Mouse (Mus musculus) thymus, postnatal 0 days (tissue): ENCODE data around the gene Ablim1. TPM values are rescaled to one million over a fixed set of nuclear protein-coding genes. Genes with fewer than 3 reads are reported as not detected.
"Not testable (repeated sequence)": the region's sequence is repeated elsewhere in the genome, so short reads cannot be mapped to it uniquely, and the experiment has no call there.

ENCODE experiments used
- DNase-seq: peaks from one replicate; pipeline ENCODE4 v3.0.0-alpha.2; 2015; ENCODE audit warnings: low spot score
- polyA plus RNA-seq: library from polyadenylated mRNA; unstranded; fragments of >200 nt; fragmentation: Nextera tagmentation; extraction: Ambion mirVana; gene quantifications from 2 replicates; pipeline ENCODE4 v1.2.1, GENCODE M21; 2015

The Ablim1 gene
- polyA plus RNA-seq, 1 experiment from 2014 or later, result 148 TPM

- no peak for DNase-seq
These were observed 153.6 kb downstream of the Ablim1 start for GRCm38 (mm10) chr19:57161010-57161660.

GRCm38 (mm10) chr19:57157731-57158343 is 156.9 kb downstream of the Ablim1 start:
- DNase-seq, result no peak

GRCm38 (mm10) chr19:57155121-57155884 is 159.4 kb downstream of the Ablim1 start:
- DNase-seq, result no peak

GRCm38 (mm10) chr19:57152357-57152756 is 162.4 kb downstream of the Ablim1 start:
- no peak for DNase-seq

GRCm38 (mm10) chr19:57151504-57151903 is 163.2 kb downstream of the Ablim1 start:
- DNase-seq, result no peak

- DNase-seq, result peak; percentile 68
These were observed 164.4 kb downstream of the Ablim1 start for GRCm38 (mm10) chr19:57150275-57150674.

- DNase-seq, result no peak
These were observed 167.0 kb downstream of the Ablim1 start for GRCm38 (mm10) chr19:57147746-57148145.

GRCm38 (mm10) chr19:57146936-57147335 is 167.8 kb downstream of the Ablim1 start:
- no peak for DNase-seq

GRCm38 (mm10) chr19:57143646-57144045 is 171.1 kb downstream of the Ablim1 start:
- DNase-seq, result no peak

GRCm38 (mm10) chr19:57141756-57142461 is 172.8 kb downstream of the Ablim1 start:
- DNase-seq, result no peak

GRCm38 (mm10) chr19:57140874-57141273 is 173.8 kb downstream of the Ablim1 start:
- DNase-seq, result no peak

GRCm38 (mm10) chr19:57140071-57140470 is 174.6 kb downstream of the Ablim1 start:
- no peak for DNase-seq

- DNase-seq, result no peak
These were observed 175.7 kb downstream of the Ablim1 start for GRCm38 (mm10) chr19:57138909-57139617.

- no peak for DNase-seq
These were observed 176.2 kb downstream of the Ablim1 start for GRCm38 (mm10) chr19:57138469-57138868.

- DNase-seq, result no peak
These were observed 176.7 kb downstream of the Ablim1 start for GRCm38 (mm10) chr19:57138045-57138444.

GRCm38 (mm10) chr19:57136228-57136627 is 178.5 kb downstream of the Ablim1 start:
- peak; percentile 82 for DNase-seq

GRCm38 (mm10) chr19:57135654-57136053 is 179.1 kb downstream of the Ablim1 start:
- DNase-seq, result not testable (repeated sequence)

GRCm38 (mm10) chr19:57134654-57135348 is 179.9 kb downstream of the Ablim1 start:
- no peak for DNase-seq

GRCm38 (mm10) chr19:57132916-57133520 is 181.7 kb downstream of the Ablim1 start:
- peak; percentile 36 for DNase-seq

- peak; percentile 96 for DNase-seq
These were observed 182.4 kb downstream of the Ablim1 start for GRCm38 (mm10) chr19:57132281-57132680.
